Mouse (Mus musculus) 3134 (cell line): ENCODE results near the gene Abr.
A peak's percentile ranks its signal among the peaks of the same experiment; 100 is the strongest.

ENCODE experiments used
- DNase-seq: peaks from one replicate; pipeline ENCODE4 v3.0.0-alpha.2; 2011; ENCODE audit warnings: low spot score; ENCODE audit not compliant: insufficient read length; ENCODE audit errors: extremely low read depth

Gene Abr

DNA sequence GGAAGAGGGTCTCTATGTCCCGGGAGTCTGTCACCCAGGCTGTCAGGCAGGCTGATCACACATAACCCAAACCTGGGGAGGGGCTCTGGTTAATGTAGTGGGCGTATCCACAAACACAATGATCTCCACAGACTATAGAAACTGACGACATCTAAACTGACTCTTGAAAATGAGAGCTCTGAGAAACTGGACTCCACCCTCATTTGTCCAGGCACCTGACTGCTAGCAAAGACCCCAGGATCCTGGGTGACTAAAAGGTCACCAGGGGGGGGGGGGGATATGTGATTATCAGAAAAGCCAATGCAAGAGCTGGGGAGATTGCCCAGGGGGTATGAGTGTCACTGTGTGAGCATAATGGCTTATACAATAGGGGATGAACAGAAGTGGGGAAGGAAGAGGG, 236.4 kb downstream of the Abr start:
- DNase-seq = no peak

DNA sequence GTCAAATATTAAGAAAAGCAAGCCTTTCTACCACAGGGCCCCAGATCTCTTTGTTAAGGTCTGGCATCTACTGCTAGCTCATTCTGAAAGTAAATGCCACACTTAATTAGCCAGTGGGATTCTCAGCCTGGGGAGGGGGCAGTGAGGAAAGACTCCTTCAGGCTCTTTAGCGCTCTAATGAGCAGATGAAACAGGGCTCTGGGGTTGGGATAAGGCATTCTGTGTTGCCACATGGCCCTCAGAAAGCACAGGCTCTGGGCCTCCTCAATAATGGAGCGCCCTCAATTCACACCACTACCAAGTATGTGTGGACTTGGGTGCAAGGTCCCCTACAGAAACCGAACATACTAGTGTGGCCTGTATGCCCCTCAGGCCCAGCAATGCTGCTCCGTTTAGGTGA, 237.1 kb downstream of the Abr start:
- no peak for DNase-seq

DNA sequence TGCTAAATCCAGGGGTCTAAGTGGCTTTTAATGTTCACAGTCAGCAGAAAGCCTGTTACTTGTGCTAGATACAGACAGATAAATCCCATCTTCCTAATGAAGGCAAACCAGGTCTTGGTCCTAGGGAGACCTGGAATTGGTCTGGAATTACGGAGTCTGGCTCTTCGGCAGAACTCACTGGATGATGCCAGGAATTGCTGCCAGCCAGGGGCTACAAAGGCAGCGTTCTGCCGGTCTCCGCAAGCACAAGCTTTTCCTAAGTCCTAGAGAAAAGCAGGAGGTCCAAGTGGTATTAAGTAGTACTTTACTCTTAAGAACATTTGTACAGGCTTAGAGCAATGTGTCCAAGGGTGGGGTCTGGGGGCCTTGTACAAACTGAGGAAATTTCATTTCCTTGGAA, 237.8 kb downstream of the Abr start:
- no peak for DNase-seq

DNA sequence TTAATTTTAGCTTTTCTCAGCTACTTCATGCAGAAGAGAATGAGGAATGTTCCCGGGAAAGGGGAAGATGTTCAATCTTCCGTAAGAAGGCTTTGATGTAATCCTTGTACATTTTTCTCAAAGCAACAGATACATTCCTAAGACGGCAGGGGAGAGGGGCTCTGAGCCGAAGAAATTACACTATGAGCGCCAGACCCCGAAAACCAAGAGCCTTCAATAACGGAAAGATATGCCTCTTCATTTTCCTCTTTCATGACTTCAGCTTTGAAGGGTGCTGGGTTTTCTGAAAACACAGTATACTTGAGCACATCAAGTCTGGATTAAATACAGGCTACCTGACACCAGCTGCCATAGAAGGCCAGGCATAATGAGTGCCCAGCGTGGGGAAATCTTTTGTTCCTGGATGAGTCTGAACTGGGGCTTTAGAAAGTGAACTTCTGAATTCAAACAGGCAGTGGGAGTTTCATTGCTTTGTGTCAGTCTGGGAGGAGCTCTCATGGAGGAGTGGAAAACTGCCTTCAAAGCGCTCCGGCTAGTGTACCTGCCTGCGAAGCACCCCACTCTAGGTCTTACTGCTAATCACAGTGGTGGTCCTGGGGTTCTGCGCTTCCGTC, 239.3 kb downstream of the Abr start:
- DNase-seq = no peak

DNA sequence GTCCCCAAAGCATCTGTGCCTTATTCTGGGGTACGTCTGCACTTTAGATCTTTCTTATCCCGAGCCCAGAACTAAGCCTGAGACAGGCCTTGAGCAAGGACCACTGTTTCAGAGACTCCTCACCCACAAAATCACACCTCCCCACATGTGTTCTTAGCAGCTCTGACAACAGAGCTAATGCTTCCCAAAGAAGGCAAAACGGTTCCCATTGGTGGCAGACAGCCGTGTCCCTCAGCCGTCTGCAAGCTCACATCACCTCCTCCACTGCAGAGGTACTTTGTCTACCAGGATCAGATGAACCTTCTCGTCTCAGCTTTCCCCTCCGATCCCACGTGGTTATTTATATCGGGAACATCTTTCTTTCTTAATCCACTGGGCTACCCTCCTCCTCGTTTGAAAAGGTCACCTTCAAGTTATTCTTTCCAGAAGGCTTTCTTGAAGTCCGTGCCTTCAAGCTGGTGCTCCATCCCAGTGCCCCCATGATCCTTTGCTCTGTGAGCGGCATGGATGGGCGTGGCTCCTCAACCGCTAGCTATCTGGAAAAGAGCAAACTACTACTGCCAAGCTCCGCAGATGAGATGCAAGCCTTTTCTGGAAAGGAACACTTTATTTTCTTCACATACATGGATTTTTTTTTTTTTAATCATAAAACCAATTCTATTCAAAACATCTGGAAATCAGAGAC, 240.8 kb downstream of the Abr start:
- no peak for DNase-seq

DNA sequence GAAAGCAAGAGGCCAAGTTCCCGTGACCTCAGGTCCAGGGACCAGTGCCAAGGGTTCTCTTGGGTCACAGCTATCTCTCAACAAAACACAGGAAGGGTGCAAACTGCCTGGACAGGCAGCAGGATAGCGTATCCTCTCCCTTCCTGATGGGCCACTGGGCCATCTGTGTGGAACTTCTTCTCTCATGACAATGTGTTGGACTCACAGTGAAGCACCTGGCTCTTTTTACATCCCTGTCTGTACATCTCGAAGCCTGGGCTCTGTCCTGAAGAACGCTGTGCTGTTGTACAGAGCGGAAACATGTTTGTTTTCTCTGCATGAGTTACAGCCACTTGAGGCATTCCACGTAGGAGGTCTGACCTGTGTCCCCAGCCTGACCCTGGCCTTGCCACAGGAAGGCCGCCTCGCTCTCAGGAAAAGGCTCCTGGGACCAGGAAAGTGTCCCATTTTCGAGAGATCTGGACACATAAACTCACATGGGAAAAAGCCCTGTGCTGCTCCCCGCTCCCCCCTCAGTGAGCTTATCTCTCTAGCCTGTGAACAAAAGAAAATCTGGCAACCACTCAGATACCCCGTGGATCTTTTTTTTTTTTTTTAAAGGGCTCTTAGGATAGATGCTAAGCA, 242.1 kb downstream of the Abr start:
- DNase-seq = no peak

DNA sequence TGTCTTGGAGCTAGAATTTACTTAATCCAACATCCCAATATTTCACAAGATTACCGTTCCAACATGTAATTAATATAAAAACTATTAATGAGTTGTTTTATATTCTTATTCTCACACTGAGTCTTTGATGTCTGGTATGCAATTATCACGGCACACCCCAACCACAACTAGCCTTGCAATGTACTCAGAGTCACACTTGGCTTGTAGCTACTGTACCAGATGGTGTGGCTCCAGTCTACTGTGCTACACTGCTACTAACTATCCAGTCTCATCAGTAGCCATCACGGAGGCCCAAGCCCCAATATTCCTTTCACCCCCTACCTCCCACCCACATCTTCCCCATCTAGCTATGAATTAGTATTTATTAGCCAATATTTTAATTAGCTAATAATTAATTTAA, 245.7 kb downstream of the Abr start:
- no peak for DNase-seq

DNA sequence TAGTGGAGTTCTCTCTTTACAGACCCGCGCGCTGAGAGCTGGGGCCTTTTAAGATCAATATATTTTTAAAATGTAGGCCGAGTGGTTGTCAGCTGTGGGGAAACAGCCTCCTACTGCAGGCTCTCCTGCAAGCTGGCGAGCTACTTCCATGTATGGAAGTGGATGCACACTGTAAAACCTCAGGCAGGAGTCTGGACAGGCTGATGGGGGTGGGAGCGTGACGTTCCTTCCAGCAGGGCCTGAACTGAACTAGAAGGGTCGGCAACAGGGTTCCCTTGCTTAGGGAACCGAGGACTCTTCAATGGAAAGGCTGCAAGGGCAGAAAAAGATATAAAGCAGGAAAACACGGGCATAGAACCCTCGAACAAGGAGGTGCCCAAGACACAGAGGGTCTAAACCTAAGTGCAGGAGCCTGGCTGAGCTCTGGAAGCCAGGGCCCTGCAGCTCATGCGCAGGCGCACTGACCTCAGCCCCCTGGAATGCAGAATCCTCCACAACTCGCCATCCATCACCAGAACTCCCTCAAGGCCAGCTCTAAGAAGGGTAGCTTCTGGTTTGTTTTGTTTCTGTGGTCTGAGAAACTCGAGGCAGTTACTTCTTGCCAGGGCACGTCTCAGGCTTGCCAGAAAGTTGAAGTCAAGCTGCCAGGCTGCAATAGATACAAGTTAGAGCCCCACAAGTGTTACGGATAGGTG, 247.5 kb downstream of the Abr start:
- DNase-seq = peak; percentile 81

DNA sequence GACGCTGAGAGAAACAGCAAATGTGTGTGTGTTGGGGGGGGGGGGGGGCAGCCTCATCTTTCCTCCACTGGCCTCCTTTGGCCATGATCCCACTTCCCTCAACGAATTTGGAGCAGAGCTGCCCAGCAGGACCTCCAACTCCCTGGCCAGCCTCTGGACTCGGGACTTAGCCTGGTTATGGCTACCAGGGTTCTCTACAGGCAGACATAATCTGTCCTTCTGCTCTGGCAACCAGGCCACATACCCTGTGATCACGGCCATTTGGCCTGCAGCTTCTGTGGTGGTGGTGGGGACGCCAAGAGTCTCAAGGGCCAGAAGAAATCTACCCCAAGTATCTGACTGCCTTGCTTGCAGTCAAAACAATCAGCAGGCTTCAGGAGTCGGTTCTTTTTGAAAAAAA, 249.6 kb downstream of the Abr start:
- no peak for DNase-seq

DNA sequence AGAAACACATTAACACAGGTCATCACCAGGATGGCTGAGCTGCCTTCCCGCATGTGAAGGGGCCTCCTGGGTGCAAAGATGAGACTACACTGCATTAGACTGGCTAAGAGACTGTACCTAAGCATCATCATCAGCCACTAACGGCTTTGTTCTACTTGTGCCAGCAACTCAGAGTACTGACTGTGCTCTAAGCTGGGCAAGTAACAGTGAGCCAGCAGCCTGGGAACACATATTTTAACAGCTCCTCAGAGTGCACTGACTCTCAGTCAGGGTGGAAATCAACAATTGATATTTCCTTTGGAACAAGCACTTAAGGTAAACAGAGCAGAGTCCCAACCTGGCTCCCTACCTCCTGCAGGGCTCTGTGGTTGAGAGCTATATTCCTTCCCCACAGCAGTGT, 250.0 kb downstream of the Abr start:
- no peak for DNase-seq

DNA sequence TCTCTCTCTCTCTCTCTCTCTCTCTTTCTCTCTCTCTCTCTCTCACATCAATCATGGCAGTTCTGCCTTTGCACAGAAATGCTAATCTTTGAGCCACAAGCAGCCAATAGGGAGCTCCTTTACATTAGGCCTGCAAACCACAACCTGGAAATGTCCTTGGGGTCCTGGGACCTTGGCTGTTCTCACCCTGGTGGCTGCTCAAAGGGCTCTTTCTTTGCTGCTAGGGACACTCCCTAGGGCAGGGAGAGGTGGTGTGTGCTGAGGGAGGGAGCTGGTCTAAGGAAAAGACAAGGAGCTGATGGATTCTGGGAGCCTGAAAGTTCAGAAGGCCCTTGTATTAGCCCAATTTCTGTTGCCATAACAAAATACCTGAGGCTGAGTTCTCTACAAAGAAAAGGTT, 251.6 kb downstream of the Abr start:
- DNase-seq = no peak
